8 mouse cellular contexts compared by ENCODE assay signal in genomic region chr10:115385018-115386002, GRCm38 (mm10). TPM values are rescaled to one million over a fixed set of nuclear protein-coding genes. Genes with fewer than 3 reads are reported as not detected.
A peak's percentile ranks its signal among the peaks of the same experiment; 100 is the strongest.
DNase-seq lines count a peak whose midpoint lies in the region; ATAC-seq and TF ChIP-seq lines count a peak whose summit lies in the region.

No protein-coding gene starts in this region.

- under 1% methylated on average over 96 of the region's 101 CpGs for WGBS in forebrain, embryonic 10.5 days
- under 1% methylated on average over 91 of the region's 101 CpGs for WGBS in heart, embryonic 15.5 days
- under 1% methylated on average over 90 of the region's 101 CpGs for WGBS in liver, embryonic 15.5 days (ENCODE audit: insufficient replicate concordance)
- under 1% methylated on average over 74 of the region's 101 CpGs for WGBS in stomach, postnatal 0 days

- no peak for TF ChIP-seq EP300 in stomach, postnatal 0 days (optimal IDR thresholded peaks at IDR 0.05)

- DNase-seq in forebrain, embryonic 10.5 days (ENCODE audit: extremely low spot score, low spot score), result peak; percentile 69
- peak; percentile 69 for DNase-seq in kidney, postnatal 14 days
- DNase-seq in neural tube, embryonic 10.5 days (ENCODE audit: extremely low spot score, low spot score), result peak; percentile 78
- peak; percentile 72 for DNase-seq in stomach, postnatal 0 days (ENCODE audit: low spot score)

- no peak for TF ChIP-seq CTCF in stomach, postnatal 0 days (IDR thresholded peaks at IDR 0.05; ENCODE audit: low read depth)

- H3K4me2 ChIP-seq in heart, embryonic 15.5 days, result peak overlapping the region; percentile 72
- H3K4me2 ChIP-seq in liver, embryonic 15.5 days, result peak overlapping the region; percentile 76
- peak overlapping the region; percentile 61 for H3K4me2 ChIP-seq in stomach, postnatal 0 days (replicated peaks; ENCODE audit: low read depth)

- H3K4me3 ChIP-seq in brown adipose tissue, adult 24 weeks (ENCODE audit: insufficient read depth, low read depth, low read length), result peak overlapping the region; percentile 86
- H3K4me3 ChIP-seq in forebrain, embryonic 10.5 days, result peak overlapping the region; percentile 77
- peak overlapping the region; percentile 93 for H3K4me3 ChIP-seq in heart, embryonic 15.5 days
- peak overlapping the region; percentile 98 for H3K4me3 ChIP-seq in liver, embryonic 15.5 days (replicated peaks)
- peak overlapping the region; percentile 100 for H3K4me3 ChIP-seq in stomach, postnatal 0 days (ENCODE audit: low read depth, low read length)

- peak overlapping the region; percentile 76 for H3K27ac ChIP-seq in brown adipose tissue, adult 24 weeks (replicated peaks; ENCODE audit: low read depth, low read length)
- peak overlapping the region; percentile 97 for H3K27ac ChIP-seq in forebrain, embryonic 10.5 days
- peak overlapping the region; percentile 96 for H3K27ac ChIP-seq in heart, embryonic 15.5 days
- peak overlapping the region; percentile 99 for H3K27ac ChIP-seq in liver, embryonic 15.5 days (replicated peaks)
- peak overlapping the region; percentile 99 for H3K27ac ChIP-seq in stomach, postnatal 0 days (replicated peaks)

- peak; percentile 28 for ATAC-seq in CD4-positive, CD25-positive, alpha-beta regulatory T cell, adult 4 months
- peak; percentile 6 for ATAC-seq in heart, embryonic 15.5 days (replicated peaks; ENCODE audit: insufficient number of reproducible peaks, insufficient read depth, low FRiP score, low read depth)
- ATAC-seq in liver, embryonic 15.5 days (ENCODE audit: insufficient read depth), result peak; percentile 41
- ATAC-seq in stomach, postnatal 0 days (ENCODE audit: low FRiP score, low TSS enrichment), result peak; percentile 29

- no peaks in the 10 kb centered on the region for H3K9me3 ChIP-seq in forebrain, embryonic 10.5 days
- no peaks in the 10 kb centered on the region for H3K9me3 ChIP-seq in heart, embryonic 15.5 days (replicated peaks)
- no peaks in the 10 kb centered on the region for H3K9me3 ChIP-seq in liver, embryonic 15.5 days (replicated peaks)
- no peaks in the 10 kb centered on the region for H3K9me3 ChIP-seq in stomach, postnatal 0 days (ENCODE audit: control insufficient read depth, low read length)

- H3K9ac ChIP-seq in heart, embryonic 15.5 days, result peak overlapping the region; percentile 79
- H3K9ac ChIP-seq in liver, embryonic 15.5 days, result peak overlapping the region; percentile 96
- peak overlapping the region; percentile 98 for H3K9ac ChIP-seq in stomach, postnatal 0 days (ENCODE audit: low read length)

- no peaks in the 10 kb centered on the region for H3K4me1 ChIP-seq in brown adipose tissue, adult 24 weeks (ENCODE audit: control insufficient read depth, insufficient read depth, insufficient read length, low read length)
- peaks cover 48% of the 10 kb centered on the region for H3K4me1 ChIP-seq in forebrain, embryonic 10.5 days
- H3K4me1 ChIP-seq in heart, embryonic 15.5 days (replicated peaks), result peaks cover 30% of the 10 kb centered on the region
- H3K4me1 ChIP-seq in liver, embryonic 15.5 days (replicated peaks), result peaks cover 39% of the 10 kb centered on the region
- peaks cover 3% of the 10 kb centered on the region for H3K4me1 ChIP-seq in stomach, postnatal 0 days (replicated peaks; ENCODE audit: control insufficient read depth, insufficient read depth)

- H3K27me3 ChIP-seq in forebrain, embryonic 10.5 days (ENCODE audit: poor library complexity, severe bottlenecking), result no peaks in the 10 kb centered on the region
- no peaks in the 10 kb centered on the region for H3K27me3 ChIP-seq in heart, embryonic 15.5 days
- H3K27me3 ChIP-seq in liver, embryonic 15.5 days, result no peaks in the 10 kb centered on the region
- H3K27me3 ChIP-seq in stomach, postnatal 0 days (ENCODE audit: control insufficient read depth, insufficient read depth, low read length), result no peaks in the 10 kb centered on the region

- peaks cover 31% of the 10 kb centered on the region for H3K36me3 ChIP-seq in forebrain, embryonic 10.5 days (replicated peaks)
- peaks cover 8% of the 10 kb centered on the region for H3K36me3 ChIP-seq in heart, embryonic 15.5 days
- H3K36me3 ChIP-seq in liver, embryonic 15.5 days (replicated peaks), result peaks cover 22% of the 10 kb centered on the region
- H3K36me3 ChIP-seq in stomach, postnatal 0 days (ENCODE audit: control insufficient read depth, insufficient read depth, low read length), result no peaks in the 10 kb centered on the region

RNA-seq across cellular contexts. Expression of gene Zfc3h1, which starts 0.6 kb away (rescaled TPM):
- 10 to 100 TPM; 33.8 to 39.0 TPM for polyA plus RNA-seq in CD4-positive, CD25-positive, alpha-beta regulatory T cell, adult 4 months (2017; shearing (Covaris generic))
- polyA plus RNA-seq in brown adipose tissue, adult 24 weeks (2012; ENCODE audit: insufficient read depth, insufficient read length, missing spikeins), result 11.6 and 20.8 TPM in 2 replicates
- 14.7 and 18.0 TPM in 2 replicates for polyA plus RNA-seq in forebrain, embryonic 10.5 days (2016; fragmentation: Nextera tagmentation; extraction: Ambion mirVana)
- 10.2 and 13.9 TPM in 2 replicates for polyA plus RNA-seq in heart, embryonic 15.5 days (2015; fragmentation: Nextera tagmentation; extraction: Ambion mirVana)
- 6.5 and 8.3 TPM in 2 replicates for polyA plus RNA-seq in liver, embryonic 15.5 days (2015; fragmentation: Nextera tagmentation; extraction: Ambion mirVana)
- 6.7 and 8.7 TPM in 2 replicates for polyA plus RNA-seq in stomach, postnatal 0 days (2015; fragmentation: Nextera tagmentation; extraction: Ambion mirVana)

RNA-seq across cellular contexts. Expression of gene Thap2, which starts 1.1 kb away (rescaled TPM):
- 10 to 100 TPM; 12.2 to 16.8 TPM for polyA plus RNA-seq in CD4-positive, CD25-positive, alpha-beta regulatory T cell, adult 4 months (2017; shearing (Covaris generic))
- 10.6 and 12.8 TPM in 2 replicates for polyA plus RNA-seq in brown adipose tissue, adult 24 weeks (2012; ENCODE audit: insufficient read depth, insufficient read length, missing spikeins)
- 19.1 and 22.3 TPM in 2 replicates for polyA plus RNA-seq in forebrain, embryonic 10.5 days (2016; fragmentation: Nextera tagmentation; extraction: Ambion mirVana)
- polyA plus RNA-seq in heart, embryonic 15.5 days (2015; fragmentation: Nextera tagmentation; extraction: Ambion mirVana), result 13.7 and 14.6 TPM in 2 replicates
- polyA plus RNA-seq in liver, embryonic 15.5 days (2015; fragmentation: Nextera tagmentation; extraction: Ambion mirVana), result 5.3 and 6.1 TPM in 2 replicates
- 13.1 and 13.7 TPM in 2 replicates for polyA plus RNA-seq in stomach, postnatal 0 days (2015; fragmentation: Nextera tagmentation; extraction: Ambion mirVana)

RNA-seq across cellular contexts. Expression of gene Tmem19, which starts 23.0 kb away (rescaled TPM):
- 10 to 100 TPM; 50.9 to 54.8 TPM for polyA plus RNA-seq in CD4-positive, CD25-positive, alpha-beta regulatory T cell, adult 4 months (2017; shearing (Covaris generic))
- 10.9 and 16.0 TPM in 2 replicates for polyA plus RNA-seq in brown adipose tissue, adult 24 weeks (2012; ENCODE audit: insufficient read depth, insufficient read length, missing spikeins)
- 27.3 and 30.1 TPM in 2 replicates for polyA plus RNA-seq in forebrain, embryonic 10.5 days (2016; fragmentation: Nextera tagmentation; extraction: Ambion mirVana)
- polyA plus RNA-seq in heart, embryonic 15.5 days (2015; fragmentation: Nextera tagmentation; extraction: Ambion mirVana), result 18.0 and 20.9 TPM in 2 replicates
- 8.3 and 8.9 TPM in 2 replicates for polyA plus RNA-seq in liver, embryonic 15.5 days (2015; fragmentation: Nextera tagmentation; extraction: Ambion mirVana)
- polyA plus RNA-seq in stomach, postnatal 0 days (2015; fragmentation: Nextera tagmentation; extraction: Ambion mirVana), result 26.3 and 29.5 TPM in 2 replicates

Comparison
In these comparisons a context has a peak if more than half of its experiments do, and no peak if none do; other contexts are left out.
1. Peak in every context shown above with its lines: DNase-seq, ATAC-seq, H3K4me3 ChIP-seq and H3K27ac ChIP-seq.